Mouse (Mus musculus) lung, postnatal 4 days (tissue): ENCODE measurements around the gene Fyb.
A peak's percentile ranks its signal among the peaks of the same experiment; 100 is the strongest.

Experiments
- DNase-seq, 2 experiments: peaks; one replicate each; pipeline ENCODE4 v3.0.0; 2021

The Fyb gene

DNA sequence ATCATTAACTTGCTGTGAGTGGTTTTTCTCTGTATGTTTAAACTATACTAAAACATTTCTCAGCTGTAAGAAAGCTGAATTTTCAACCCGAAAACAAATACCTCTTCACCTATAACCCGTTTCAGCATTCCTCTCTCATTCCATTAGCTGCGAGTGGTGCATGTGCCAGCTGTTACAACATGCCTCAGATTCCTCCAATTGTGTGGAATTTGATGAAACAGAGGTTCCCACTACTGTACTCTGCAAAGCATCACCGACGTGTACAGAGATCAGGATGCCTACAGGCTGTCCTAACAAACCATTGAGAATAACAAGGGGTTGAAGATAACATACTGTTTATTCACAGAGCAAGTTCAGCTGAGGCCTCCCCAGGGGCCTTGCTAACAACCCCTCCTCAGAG, 143.4 kb downstream of the Fyb start:
- DNase-seq = no peak

DNA sequence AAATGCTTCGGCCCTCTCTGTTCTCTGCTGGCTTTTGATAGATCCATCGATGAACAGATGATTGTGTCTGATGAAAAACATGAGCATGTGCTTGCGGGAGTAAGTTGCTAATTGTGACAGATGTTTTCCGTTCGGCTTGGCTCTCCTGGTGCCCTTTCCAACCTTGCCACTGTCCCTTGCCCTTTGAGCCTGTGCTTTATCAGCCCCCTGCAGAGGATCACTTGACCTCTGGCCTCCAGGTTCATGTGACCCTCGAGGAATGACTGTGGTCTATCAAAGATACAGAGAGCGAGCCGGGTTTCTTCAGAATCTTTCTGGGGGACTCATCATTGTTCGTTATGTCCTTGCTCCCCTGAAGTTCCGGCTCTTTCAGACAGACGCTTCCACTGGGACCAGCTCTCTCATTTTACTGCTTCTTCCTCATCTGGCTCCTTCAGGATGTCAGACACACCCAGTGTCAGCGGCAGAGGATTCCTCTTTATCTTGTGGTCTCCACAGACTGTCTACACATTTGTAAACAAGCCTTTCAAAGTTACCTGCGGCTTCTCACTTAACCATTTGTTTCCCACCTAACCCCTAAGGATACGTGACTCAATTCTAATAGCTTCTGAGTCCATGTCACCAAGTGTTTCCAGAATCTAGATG, 146.3 kb downstream of the Fyb start:
- DNase-seq = no peak

DNA sequence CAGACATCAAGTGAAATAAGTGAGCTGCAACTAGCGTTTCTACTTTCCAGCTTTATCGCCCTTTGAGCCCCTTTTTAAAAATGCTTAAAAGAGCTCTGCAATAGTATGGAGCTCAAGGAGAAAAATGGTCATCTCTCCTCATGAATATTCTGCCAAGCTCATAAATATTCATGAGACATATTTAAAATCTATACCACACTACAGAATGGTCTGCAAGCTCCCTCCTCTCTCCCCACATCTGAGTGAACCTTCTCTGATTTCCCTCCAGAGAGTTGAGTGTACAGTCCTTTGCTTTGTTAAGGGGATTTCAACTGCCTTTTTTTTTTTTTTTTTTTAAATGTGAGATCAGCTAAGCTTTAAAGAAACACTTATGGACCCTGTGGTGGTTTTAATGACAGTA, 155.8 kb downstream of the Fyb start:
- no peak for DNase-seq

DNA sequence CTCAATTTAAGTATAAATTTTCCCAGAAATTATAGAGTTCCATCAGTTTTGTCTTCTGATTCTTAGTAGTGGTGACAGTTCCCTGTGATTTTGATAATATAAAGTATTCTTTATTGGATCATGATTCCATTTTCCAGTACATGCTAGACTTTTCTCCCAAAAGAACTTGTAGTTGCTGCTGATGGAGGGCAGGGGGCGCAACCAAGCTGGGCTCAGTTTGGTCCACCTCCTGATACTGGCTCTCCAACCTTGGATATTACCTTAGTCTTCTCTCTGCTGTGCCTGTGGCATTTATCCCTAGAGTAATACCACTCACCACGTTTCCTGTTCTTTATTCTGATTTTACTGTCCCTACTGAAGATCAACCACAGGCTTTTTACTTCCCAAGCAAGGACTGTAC, 179.5 kb downstream of the Fyb start:
- DNase-seq = peak in 1 of 2 experiments; percentile 25

DNA sequence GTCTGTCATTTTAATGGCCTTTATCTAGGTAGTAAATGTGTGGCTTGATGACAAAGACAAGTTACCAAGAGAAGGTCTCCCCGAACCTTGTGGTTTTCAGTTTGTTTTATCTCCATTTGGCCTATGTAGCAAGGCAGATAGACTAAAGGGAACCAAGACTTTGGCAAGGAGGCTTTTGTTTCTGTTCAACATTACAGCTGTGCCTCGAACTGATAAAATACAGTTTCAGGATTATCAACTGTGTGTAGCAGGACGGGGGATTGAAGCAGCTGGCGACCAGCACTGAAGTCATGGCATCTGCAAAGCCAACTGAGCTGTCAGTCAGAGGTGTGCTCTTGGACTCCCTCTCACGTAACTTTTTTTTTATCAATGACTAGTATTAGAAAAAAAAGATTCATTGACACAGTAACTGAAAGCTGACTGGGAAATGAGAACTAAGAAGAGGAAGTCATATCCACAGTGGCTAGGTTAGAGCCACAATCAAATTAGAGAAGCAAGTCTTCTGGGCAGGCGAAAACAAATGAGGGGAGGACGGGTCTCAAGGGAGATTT, 182.8 kb downstream of the Fyb start:
- no peak for DNase-seq

DNA sequence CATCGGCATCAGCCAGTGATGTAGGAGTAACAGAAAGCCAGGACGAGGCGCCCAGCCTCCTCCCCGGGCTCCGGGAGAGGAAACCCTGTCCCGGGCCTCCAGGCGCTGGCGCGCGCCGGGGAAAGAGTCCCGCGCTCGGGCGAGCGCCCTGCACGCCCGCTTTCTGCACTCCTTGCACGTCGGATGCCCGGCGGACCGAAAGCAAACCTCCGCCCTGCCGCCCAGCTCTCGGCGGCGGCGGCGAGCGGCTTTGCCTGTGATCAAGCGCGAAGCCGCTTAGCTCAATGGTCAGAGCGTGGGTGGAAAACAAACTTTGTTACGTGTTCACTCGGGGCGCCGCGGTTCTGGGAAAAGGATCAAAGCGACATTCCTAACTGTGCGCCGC, 184.9 kb downstream of the Fyb start:
- DNase-seq = peak; percentile 76 to 80

DNA sequence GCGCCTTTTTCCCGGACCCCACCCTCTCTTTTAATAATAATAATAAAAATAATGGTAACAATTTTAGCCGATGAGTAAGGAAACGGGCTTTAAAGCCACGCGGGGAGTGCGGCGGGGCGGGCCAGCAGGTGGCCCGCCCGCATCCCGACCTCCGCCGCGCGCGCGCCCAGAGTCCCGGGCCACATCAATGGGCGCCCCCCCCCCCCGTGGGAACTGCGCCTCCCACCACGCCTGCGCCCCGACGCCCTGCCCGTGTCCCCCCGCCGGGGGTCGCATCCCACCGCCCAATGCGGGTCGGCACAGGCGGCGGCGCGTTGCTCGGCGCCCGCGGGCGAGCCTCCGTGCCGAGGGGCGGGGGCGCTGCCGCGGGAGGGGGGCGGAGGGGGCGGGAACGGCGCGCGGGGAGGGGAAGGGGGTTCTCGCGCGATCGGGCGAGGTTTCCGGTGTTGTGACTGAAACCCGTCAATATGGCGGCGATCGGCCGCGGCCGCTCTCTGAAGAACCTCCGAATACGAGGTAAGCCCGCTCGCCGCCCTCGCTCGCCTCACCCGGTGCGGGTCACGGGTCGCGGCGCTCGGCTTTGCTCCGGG, 185.4 kb downstream of the Fyb start, which contains the start of gene Rictor:
Gene Rictor, plus strand, starts transcription at position 444 of the 590 bp plus-strand sequence.
- DNase-seq = peak; percentile 88 to 90

DNA sequence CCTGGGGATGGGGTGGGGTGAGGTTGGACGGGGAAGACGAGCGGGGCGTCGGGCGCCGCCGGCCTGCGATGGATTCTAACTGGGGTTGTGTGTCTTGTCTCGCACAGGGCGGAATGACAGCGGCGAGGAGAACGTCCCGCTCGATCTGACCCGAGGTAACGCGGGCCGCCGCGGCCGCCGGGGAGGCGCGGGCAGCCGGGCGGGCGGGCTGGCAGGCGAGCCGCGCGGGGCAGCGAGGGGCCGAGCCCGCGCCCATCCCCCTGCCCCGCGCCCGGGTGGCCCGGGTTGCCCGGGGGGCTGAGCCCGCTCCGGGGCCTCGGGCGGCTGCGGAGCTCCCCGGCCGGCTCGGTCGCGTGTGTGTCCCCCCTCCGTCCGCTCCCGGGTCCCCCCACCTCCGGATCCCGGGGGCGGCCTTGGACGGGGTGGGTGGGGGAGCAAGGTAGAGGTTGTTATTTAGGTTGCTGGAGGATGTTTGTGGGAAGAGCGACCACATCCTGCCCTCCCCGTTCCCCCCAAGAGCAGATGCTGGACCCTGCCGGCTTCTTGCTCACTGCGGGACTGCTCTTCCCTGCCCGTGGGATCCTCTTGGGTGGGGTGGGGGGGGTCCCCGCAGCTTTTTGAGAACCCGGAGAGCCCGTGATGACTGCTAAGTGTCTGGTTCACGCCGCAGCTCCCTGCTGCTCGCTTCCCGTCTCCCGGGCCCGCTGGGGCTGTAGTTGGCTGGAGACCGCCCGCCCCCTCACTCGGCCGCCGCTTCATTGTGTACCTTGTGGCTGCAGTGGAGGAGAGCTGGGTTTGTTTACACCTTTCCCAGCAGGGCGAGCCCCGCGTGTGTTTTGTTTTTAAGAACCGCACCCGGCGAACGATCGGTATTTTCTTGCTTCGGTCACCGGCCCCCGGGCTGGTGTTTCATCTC, 186.1 kb downstream of the Fyb start:
- DNase-seq = peak; percentile 57 to 58

DNA sequence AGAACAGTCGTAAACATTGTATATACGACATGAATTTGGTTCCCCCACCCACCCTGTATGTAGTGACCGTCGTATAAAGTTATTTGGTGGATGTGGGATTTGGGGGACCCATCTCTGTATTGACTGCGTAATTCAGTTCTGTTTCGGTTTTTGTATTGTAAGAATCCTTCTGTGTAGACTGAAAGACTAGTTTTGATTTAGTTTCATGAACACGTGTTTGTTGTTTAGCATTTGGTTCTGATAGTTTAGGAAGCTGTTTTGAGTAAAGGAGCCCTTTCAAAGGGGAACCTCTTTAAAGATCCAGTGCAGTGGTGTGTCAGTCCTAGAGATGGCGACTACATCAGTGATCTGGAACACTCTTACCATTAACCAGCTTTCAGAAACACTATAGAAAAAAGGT, 187.0 kb downstream of the Fyb start:
- DNase-seq = no peak

DNA sequence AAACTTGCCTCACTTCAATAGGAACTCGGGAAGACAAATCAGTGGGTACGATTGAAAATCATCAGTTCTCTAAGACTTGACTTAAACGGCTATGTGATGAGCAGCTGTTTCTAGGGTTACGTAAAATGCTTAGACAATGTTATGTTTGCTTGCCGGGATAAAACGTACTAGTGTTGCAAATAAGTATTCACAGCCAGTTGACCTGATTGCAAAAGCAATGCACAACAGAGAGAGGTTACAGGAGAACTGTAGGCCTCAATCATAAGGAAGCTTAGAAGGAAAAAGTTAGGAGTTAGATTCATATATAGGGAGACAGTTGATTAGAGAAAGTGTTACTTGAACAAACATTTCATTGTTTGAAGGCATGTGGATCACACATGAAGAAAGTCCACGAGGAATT, 187.7 kb downstream of the Fyb start:
- DNase-seq = no peak

DNA sequence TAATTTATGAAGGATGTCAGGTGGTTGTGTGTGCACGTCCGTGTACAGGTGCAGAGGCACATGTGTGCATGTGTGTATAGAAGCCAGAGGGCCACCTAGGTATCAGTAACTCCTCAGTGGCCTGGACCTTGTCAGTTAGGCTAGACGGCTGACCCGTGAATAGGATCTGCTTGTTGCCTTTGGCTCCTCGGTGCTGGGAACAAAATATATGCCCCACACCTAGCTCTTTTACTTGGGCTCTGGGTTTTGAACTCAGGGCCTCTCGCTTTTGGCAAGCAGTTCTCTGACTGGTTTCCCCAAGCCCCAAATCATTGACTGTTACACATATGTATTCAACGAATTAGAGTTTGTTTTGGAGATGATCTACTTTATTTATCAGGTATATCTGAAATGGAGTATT, 188.6 kb downstream of the Fyb start:
- no peak for DNase-seq
